Mouse (Mus musculus) thymus, adult 2 months (tissue): Measurements from ENCODE around the gene Ppif.

Experiments
- CTCF ChIP-seq: fragments of 200-500 bp; IDR thresholded peaks from 2 replicates; pipeline ENCODE4 v1.5.1; 2012; ENCODE audit warnings: mild to moderate bottlenecking, control low read depth, low read length, moderate library complexity, borderline replicate concordance; ENCODE audit not compliant: control insufficient read depth, poor library complexity, insufficient read depth; ENCODE audit errors: extremely low read depth
- POLR2A ChIP-seq: fragments of 200-500 bp; IDR thresholded peaks from 2 replicates; pipeline ENCODE4 v1.6.1; 2012; ENCODE audit warnings: mild to moderate bottlenecking, low read length, control low read depth, moderate library complexity; ENCODE audit not compliant: control insufficient read depth, poor library complexity, insufficient read depth; ENCODE audit errors: extremely low read depth

DNA sequence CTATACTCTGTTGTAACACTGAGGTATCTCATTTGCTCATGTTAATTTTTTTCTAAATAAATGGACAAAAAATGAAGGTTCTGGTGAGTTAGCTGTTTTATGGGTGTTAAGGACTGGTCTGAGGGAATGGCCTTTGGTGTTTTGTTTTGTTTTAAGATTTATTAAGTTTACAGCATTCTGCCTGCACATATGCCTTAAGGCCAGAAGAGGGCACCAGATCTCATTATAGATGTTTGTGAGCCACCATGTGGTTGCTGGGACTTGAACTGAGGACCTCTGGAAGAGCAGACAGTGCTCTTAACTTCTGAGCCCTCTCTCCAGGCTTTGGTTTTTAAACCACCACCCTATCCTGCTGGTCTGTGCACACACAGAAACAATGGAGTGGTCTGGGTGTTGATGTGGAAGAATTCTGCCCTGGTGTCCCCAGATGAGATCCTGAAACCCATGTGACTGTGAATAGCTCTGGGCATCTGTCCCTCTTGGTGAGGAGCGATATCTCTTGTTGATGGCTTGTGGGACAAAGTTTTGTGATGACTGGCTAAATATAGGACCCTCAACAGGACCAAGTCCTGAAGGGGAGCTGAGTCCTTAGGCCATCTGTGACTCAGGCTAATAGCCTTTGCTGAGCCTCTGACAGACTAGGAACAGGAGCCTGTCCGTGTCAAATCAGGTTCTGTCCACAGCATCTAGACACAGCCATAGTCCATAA, 27.1 kb upstream of the Ppif start:
- TF ChIP-seq CTCF: no peak
- TF ChIP-seq POLR2A: no peak
